Mouse (Mus musculus): ENCODE data around the gene Pot1a. TPM values are rescaled to one million over a fixed set of nuclear protein-coding genes. Genes with fewer than 3 reads are reported as not detected.

Pot1a gene
- 5.8 and 7.4 TPM in 2 replicates for polyA plus RNA-seq (2021; fragmentation: Nextera tagmentation)
- long read RNA-seq, experiment 1, transcript Pot1a-203 (18 exons, 3,151 nt): major isoform, 49 of 87 reads
- long read RNA-seq, experiment 1, partial matches to known transcripts: 10 of 87 reads
- long read RNA-seq, experiment 1, other reads (novel, unspliced or antisense): 27 of 87 reads
- long read RNA-seq, experiment 2, partial matches to known transcripts: 3 of 9 reads
- long read RNA-seq, experiment 2, other reads (novel, unspliced or antisense): 3 of 9 reads

DNA sequence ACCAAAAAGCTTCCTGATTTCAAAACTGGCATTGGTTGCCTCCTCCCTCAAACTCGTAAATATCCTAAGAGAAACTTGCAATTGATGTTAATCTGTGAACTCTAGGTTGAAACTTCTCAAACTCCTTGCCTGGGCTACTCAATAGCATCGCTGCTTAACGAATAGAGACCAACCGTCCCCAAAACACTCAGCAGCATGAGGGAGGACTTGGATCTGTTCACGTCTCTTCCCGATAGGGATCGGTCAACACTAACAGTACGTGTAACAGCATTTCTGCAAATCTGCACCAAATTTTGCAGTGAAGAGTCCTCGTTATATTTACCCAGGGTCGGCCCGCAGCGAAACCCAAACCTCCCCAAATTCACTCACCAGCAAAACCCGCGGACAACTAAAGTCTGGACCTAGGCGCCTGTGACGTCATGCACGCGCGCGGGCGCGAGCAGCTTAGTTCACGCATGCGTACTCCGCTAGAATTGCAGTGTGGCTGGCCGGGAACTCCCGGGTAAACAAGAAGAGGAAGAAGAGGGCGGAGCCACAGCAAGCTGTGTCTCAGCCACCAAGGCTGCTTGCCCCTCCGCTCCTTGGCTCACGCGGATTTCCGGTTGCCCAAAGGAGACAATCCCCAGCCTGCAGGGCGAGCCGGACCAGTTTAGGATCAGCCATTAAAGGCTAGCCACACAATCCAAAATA lies at the start of gene Pot1a:
TSS of gene Pot1a (minus strand) at position 441 of the 690 bp plus-strand sequence.

Other genes with a start within 250 kb of the Pot1a start
- gene Gpr37, start 118.5 kb downstream of the Pot1a start, polyA plus RNA-seq (2021; fragmentation: Nextera tagmentation): 18.9 and 22.8 TPM in 2 replicates

Measured in left cerebral cortex, adult 6 months (tissue).